Mouse (Mus musculus): ENCODE data around the gene Isx. TPM values are rescaled to one million over a fixed set of nuclear protein-coding genes. Genes with fewer than 3 reads are reported as not detected.

Gene Isx
- polyA plus RNA-seq, 1 experiment from 2014 or later, result 0.19 TPM

Other genes with a start within 250 kb of the Isx start
- 31.3 and 37.7 TPM in 2 replicates for gene Hmgxb4, start 120.2 kb downstream of the Isx start, polyA plus RNA-seq (2015; fragmentation: Nextera tagmentation; extraction: Ambion mirVana)
- gene Tom1, start 160.5 kb downstream of the Isx start, polyA plus RNA-seq (2015; fragmentation: Nextera tagmentation; extraction: Ambion mirVana), result 45.1 and 56.1 TPM in 2 replicates
- gene Hmox1, start 220.4 kb downstream of the Isx start, polyA plus RNA-seq (2015; fragmentation: Nextera tagmentation; extraction: Ambion mirVana), result 35.5 and 36.9 TPM in 2 replicates
- 123 and 128 TPM in 2 replicates for gene Mcm5, start 236.4 kb downstream of the Isx start, polyA plus RNA-seq (2015; fragmentation: Nextera tagmentation; extraction: Ambion mirVana)